Mouse (Mus musculus) ES-E14 (cell line): ENCODE measurements at regions not wholly inside any gene's neighbourhood (a gene's known extent, or its start where the extent isn't known, plus 50 kb on each side); places are given as distances from the start of the nearest gene placed in this dataset.

Experiments used
- DNase-seq: peaks from one replicate; pipeline ENCODE4 v3.0.0-alpha.2; 2013; ENCODE audit warnings: low read depth, low spot score
- H3K27ac ChIP-seq: 2 replicates; pipeline ENCODE4 v1.5.1; 2012; ENCODE audit warnings: low read depth, mild to moderate bottlenecking, low read length, moderate library complexity, mixed read lengths; ENCODE audit not compliant: poor library complexity, insufficient read depth, severe bottlenecking
- H3K36me3 ChIP-seq: 2 replicates; pipeline ENCODE4 v1.6.1; 2012; ENCODE audit warnings: mild to moderate bottlenecking, low read length, moderate library complexity, mixed read lengths; ENCODE audit not compliant: control insufficient read depth, poor library complexity, insufficient read depth, severe bottlenecking
- H3K4me1 ChIP-seq, 2 experiments: fragments of 150-350 bp in 1 of 2; sonication (generic) in 1 of 2; 2 replicates each; pipeline ENCODE4 v1.6.1; 2012; ENCODE audit warnings: low read length in 2 of 2, mild to moderate bottlenecking in 1 of 2, mixed read lengths in 1 of 2; ENCODE audit not compliant: control insufficient read depth in 2 of 2, insufficient read depth in 2 of 2, poor library complexity in 1 of 2
- H3K4me3 ChIP-seq, 2 experiments: fragments of 150-350 bp in 1 of 2; sonication (generic) in 1 of 2; 2 replicates each; pipeline ENCODE4 v1.5.1; 2012; ENCODE audit warnings: low read length in 2 of 2, low read depth in 1 of 2, mild to moderate bottlenecking in 1 of 2, mixed read lengths in 1 of 2; ENCODE audit not compliant: insufficient read depth in 1 of 2, poor library complexity in 1 of 2, severe bottlenecking in 1 of 2
- H3K9ac ChIP-seq: 2 replicates; pipeline ENCODE4 v1.6.1; 2012; ENCODE audit warnings: low read depth, mild to moderate bottlenecking, low read length, mixed read lengths; ENCODE audit not compliant: poor library complexity, insufficient read depth, severe bottlenecking
- H3K9me3 ChIP-seq: fragments of 150-350 bp; sonication (generic); 2 replicates; pipeline ENCODE4 v1.6.1; 2012; ENCODE audit warnings: low read depth, mild to moderate bottlenecking, low read length; ENCODE audit not compliant: control insufficient read depth, insufficient read depth
- CHD2 ChIP-seq: IDR thresholded peaks from 2 replicates; pipeline ENCODE4 v1.6.1; 2014; ENCODE audit warnings: mild to moderate bottlenecking, low read depth, low read length, inconsistent platforms
- HCFC1 ChIP-seq: IDR thresholded peaks from 2 replicates; pipeline ENCODE4 v1.6.1; 2012; ENCODE audit warnings: low read length, inconsistent platforms, borderline replicate concordance; ENCODE audit not compliant: insufficient read depth
- MAFK ChIP-seq: IDR thresholded peaks from 2 replicates; pipeline ENCODE4 v1.6.1; 2014; ENCODE audit warnings: mild to moderate bottlenecking, low read depth, low read length, inconsistent platforms; ENCODE audit not compliant: insufficient read depth
- ZC3H11A ChIP-seq: IDR thresholded peaks from 2 replicates; pipeline ENCODE4 v1.6.1; 2012; ENCODE audit warnings: low read depth, mild to moderate bottlenecking, inconsistent platforms, low read length, borderline replicate concordance
- ZNF384 ChIP-seq: IDR thresholded peaks from 2 replicates; pipeline ENCODE4 v1.6.1; 2012; ENCODE audit warnings: low read depth, low read length, inconsistent platforms
- in situ Hi-C, 2 experiments: fragments of 600-800 bp; cut with MboI; formaldehyde crosslinking; loops; one replicate each; pipeline ENCODE4 v1.15.1; 2025; ENCODE audit warnings: low sequenced_read_pairs in 2 of 2, inconsistent platforms in 1 of 2; ENCODE audit not compliant: unreplicated experiment in 2 of 2

DNA sequence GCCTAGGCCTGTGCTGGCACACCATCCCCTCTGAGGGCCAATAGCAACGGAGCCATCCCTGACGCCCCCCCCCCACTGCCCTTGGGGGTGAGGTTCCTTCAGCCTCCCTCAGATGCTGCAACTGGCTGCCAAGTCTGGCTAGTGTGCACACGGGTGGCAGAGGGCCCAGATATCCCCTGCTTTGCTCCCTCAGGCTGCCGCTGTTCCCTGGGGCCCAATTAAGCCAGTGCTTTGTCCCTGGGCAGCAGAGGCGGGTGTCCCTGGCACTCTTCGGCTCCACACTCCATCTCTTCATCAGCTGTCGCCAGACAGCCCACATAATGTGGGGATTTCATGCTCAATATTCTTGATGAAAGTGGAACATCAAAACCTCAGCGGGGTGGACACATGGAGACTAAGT lies 90.9 kb upstream of the Pja1 start:
- in situ Hi-C loops: no loop called here

DNA sequence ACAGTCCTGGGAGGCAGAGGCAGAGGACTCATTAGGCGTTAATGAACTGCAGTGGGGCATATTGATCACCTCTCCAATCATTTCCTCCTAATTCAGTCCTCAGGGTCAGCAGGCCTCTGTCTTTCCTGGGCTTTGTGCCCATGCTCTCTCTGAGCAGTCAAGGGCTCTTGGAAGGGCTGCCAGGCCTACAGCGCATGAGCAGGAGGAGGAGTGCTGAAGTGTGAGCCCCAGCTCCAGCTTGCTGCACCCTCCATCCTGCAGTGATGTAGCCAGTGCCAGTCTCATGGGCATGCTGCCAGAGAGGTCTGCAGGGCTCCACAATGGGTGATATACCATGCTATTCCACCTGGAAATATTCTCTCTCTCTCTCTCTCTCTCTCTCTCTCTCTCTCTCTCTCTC lies 89.6 kb upstream of the Pja1 start:
- peaks cover 4 to 7% of the 10 kb centered on the region in 2 experiments; a peak in 2 of 4 replicates for H3K4me1 ChIP-seq

More for the DNA sequence above, 90.9 kb upstream of the Pja1 start:
- no peaks in the 10 kb centered on the region for H3K36me3 ChIP-seq
- H3K27ac ChIP-seq: no peak overlapping the region
- peaks cover 0 to 4% of the 10 kb centered on the region in 2 experiments; a peak in 1 of 4 replicates for H3K4me1 ChIP-seq
- H3K9me3 ChIP-seq: no peaks in the 10 kb centered on the region
- no peak overlapping the region for H3K4me3 ChIP-seq
- TF ChIP-seq ZNF384: no peak
- no peak for TF ChIP-seq ZC3H11A
- H3K9ac ChIP-seq: no peak overlapping the region
- no peak for DNase-seq

DNA sequence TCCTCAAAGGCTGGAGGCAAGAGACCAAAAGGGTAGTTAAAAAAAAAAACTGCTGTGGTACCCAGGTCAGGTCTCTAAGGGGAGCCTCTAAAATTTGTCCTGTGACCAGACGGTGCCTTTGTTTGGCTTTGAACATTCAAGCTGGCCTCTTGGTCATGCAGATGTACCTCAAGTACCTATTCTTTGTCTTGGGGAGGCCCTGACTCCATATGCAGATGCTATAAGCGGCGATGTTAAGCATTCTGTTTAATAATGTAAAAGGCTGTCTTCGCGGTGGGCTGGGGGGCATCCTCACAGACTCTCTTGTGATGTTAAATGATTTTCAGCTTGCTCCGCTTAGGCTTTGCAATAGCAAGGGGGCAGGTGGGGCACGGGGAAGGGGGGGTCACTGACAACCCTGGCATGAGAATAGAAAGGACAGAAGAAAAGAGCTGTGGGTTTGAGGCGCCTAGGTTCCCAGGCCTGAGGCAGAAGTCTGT lies 85.8 kb upstream of the Pja1 start:
- in situ Hi-C loops: no loop called here
- Histone ChIP-seq H3K4me3 (no peak overlapping the region), H3K4me1 (peaks cover 4 to 7% of the 10 kb centered on the region in 2 experiments; a peak in 2 of 4 replicates), H3K9ac (no peak overlapping the region), H3K36me3 (no peaks in the 10 kb centered on the region), H3K27ac (0 out of 2 replicates have a peak overlapping the region, but pooled peaks have one; percentile 60), H3K9me3 (no peaks in the 10 kb centered on the region)
- TF ChIP-seq HCFC1: no peak
- TF ChIP-seq ZNF384: peak; percentile 96
- peak; percentile 61 for DNase-seq

More for the DNA sequence above, 89.6 kb upstream of the Pja1 start:
- no peak overlapping the region for H3K9ac ChIP-seq
- no peak overlapping the region for H3K27ac ChIP-seq
- in situ Hi-C loops: no loop called here
- DNase-seq: no peak
- no peaks in the 10 kb centered on the region for H3K36me3 ChIP-seq
- no peaks in the 10 kb centered on the region for H3K9me3 ChIP-seq
- TF ChIP-seq CHD2 (no peak), ZC3H11A (no peak), ZNF384 (no peak), HCFC1 (no peak), MAFK (no peak)
- H3K4me3 ChIP-seq: no peak overlapping the region

DNA sequence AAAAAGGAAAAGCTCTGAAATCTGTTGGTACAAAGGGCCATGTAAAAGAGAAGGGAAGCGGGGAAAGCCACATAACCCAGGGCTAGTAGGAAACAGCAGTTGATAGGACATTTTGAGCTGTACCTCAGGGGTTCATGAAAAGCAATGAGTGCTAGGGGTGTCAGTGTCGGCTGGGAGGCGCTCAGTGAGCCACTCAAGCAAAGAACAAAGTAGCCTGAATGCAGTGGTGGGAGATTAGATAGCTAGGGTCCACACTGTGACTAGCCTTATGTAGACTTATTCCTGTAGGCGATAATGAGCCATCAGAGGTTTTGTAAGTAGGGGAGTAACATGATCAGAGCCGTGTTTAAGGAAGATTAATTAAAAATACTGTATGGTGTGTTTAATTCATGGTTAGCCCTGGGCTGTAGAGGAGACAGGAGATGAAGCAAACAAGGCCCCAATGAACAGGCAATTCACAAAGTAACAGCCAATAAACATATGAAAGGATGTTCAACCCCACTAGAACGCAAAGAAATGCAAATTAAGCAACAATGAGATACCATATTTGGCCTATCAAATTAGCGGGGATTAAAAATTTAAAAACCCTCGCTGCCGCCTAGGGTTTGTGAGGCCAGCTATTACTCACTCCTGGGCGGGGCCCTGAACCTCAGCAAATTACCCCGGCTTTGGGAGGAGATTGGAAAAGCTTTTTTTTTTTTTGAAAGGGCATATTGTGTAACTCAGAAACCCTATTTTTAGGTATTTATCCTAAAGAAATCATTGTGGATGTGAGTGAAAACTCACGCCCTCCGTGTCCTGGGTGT lies 85.1 kb upstream of the Pja1 start:
- no peak overlapping the region; the same call in 1 of the 2 replicates for H3K9ac ChIP-seq
- H3K9me3 ChIP-seq: no peaks in the 10 kb centered on the region
- in situ Hi-C loops: no loop called here
- H3K4me3 ChIP-seq: no peak overlapping the region
- TF ChIP-seq HCFC1 (no peak), ZC3H11A (no peak), MAFK (no peak), ZNF384 (no peak), CHD2 (no peak)
- DNase-seq: no peak
- H3K4me1 ChIP-seq: peaks cover 4 to 7% of the 10 kb centered on the region in 2 experiments; a peak in 2 of 4 replicates
- H3K27ac ChIP-seq: no peak overlapping the region
- H3K36me3 ChIP-seq: no peaks in the 10 kb centered on the region

- in situ Hi-C loops: no loop called here
These were observed 81.7 kb upstream of the Pja1 start for GRCm38 (mm10) chrX:99552778-99553177.

More at GRCm38 (mm10) chrX:99552778-99553177, 81.7 kb upstream of the Pja1 start:
- Histone ChIP-seq H3K4me3 (no peak overlapping the region), H3K36me3 (no peaks in the 10 kb centered on the region), H3K9ac (no peak overlapping the region), H3K4me1 (peaks cover 4 to 8% of the 10 kb centered on the region in 2 experiments; a peak in 2 of 4 replicates), H3K9me3 (no peaks in the 10 kb centered on the region), H3K27ac (no peak overlapping the region)
- no peak for DNase-seq
- no peak for TF ChIP-seq HCFC1
- TF ChIP-seq MAFK: no peak
- no peak for TF ChIP-seq ZC3H11A
- no peak for TF ChIP-seq CHD2
- TF ChIP-seq ZNF384: no peak
